Mouse (Mus musculus) frontal cortex, postnatal 25 days (tissue): ENCODE results near the gene Tnfaip2.

Experiments used
- DNase-seq, 2 experiments: peaks; one replicate each; pipeline ENCODE4 v3.0.0; 2022; ENCODE audit warnings: low spot score in 2 of 2

Gene Tnfaip2

DNA sequence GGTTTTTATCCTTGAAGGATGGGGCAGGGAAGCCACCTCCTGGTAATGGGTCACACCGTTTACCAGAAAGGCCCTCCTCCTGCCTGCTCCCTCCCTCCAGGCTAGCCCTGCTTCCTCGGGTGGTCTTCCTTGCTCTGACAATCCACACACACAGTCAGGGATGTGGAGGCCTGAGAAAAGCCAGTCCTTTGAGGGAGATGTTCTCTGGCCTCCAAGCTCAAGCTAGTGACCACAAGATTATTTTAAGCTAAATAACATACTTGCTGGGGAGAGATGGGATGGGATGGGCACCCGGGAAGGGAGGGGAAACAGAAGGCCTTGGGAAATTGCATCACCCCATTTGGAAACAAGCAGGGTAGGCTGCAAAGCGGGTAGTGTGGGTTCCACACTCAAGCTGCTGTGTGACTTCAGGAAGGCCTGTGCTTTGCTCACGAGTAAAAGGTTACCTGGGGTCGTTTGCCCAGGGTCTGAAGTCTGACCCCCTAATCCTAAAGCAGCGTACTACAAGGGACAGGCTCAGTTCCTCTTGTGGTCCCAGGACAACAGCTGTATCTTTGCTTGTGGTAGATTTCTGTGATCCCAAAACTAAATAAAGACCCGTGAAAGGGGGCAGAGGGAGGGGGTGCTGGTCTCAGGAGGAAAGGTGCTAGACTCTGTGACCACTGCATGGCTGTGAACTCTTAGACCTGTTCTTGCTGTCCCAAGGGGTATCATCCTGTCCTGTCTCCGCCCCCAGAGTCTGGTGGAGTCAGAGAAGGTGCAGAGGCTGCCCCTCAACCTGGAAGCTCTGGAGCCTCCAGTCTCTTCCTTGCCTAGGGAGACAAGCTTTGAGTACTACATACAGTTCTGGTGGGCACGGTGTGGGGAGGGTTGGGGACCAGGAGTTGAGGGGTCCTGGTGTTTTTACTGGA lies 1.9 kb downstream of the Tnfaip2 start:
- no peak for DNase-seq

DNA sequence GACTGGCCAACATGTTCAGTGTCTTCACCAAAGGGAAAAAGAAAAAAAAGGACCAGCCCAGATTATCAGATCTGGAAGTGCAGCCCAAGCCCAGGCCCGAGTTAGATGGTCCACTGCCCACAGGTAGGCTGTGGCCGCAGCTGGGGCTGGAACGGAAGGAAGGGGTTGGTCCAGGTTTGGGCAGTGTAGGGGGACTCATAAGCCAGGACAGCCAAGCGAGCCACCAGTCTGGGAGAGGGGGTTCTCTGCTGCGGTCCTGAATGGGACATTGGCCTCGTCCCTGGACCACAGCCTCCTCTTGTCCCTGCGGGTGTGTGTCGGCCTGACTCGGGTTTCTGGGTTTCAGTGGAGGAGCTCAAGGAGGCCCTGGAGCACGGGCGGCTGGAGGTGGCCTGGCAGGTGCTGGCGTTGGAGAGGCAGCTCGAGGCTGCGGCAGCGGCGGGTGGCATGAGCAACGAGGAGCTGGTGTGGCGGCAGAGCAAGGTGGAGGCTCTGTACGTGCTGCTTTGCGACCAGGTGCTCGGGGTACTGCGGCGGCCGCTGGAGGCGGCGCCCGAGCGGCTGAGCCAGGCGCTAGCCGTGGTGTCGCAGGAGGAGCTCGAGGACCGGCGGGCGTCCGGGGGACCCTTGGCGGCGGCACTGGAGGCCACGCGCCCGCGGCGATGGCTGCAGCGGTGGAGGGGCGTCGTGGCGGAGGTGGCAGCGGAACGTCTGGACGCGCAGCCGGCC lies 3.1 kb downstream of the Tnfaip2 start:
- DNase-seq, result no peak

DNA sequence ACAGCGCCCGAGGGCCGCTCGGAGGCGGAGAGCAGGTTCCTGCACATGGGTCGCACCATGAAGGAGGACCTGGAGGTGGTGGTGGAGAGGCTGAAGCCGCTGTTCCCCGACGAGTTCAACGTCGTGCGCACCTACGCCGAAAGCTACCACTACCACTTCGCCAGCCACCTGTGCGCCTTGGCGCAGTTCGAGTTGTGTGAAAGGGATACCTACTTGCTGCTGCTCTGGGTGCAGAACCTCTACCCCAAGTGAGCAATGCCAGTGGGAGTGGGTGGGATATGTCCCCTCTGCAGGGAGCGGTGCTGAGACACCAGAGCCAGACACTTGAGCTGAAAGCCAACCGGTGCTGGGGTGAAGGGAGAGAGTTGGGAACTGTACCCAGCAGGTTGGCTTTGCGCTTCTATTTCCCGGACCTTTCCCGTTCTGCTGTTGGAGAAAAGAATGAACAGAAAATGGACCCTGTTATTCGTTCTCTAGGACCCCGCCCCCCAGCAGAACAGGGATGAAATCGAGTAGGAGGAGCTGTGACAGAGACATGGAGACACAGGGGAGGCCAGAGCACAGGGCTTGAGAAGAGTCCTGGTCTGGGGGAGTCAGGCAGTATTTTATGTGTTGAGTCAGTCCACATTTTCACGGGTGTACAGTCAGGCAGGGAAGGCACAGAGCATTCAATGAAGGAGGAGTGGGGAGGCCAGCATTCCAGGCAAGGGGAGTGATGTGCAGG lies 3.8 kb downstream of the Tnfaip2 start:
- DNase-seq, result no peak

DNA sequence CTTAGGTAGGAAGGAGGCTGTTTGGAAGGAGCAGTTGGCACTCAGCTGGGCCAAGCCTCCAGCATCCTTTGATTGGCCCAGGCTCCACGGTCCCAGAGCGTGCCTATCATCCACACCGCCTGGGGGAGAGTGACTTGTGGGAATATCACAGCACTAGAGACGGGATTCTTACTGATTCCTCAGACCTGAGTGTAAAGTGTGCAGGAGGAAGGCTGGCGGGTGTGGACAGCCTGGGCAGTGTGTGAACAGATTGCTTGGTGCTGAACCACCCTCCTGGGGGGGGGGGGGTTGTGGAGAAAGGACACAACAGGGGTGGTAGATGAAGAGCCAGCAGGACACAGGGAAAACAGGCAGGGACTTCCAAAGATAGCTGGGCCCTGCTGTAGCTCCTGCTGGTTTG lies 4.5 kb downstream of the Tnfaip2 start:
- DNase-seq, result no peak

DNA sequence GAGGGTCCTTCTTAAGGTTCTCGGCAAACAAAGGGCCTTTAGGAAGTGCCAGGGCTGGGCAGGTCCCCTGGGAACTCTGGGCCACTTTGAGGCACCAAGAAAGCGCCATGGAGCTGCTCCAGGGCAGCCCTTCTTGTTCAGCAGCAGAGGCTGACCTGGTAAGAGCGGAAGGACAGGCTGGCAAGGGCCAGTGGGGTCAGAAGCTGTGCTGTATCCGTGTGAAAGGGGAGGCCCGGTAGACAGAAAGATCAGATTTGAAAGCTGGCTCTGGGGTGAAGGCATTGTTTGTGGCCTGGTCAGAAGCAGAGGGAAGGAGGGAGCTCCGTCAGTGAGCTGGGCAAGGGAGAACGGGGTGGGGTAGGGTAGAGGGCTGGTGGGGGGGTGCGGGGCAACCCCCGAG lies 5.1 kb downstream of the Tnfaip2 start:
- DNase-seq, result no peak

DNA sequence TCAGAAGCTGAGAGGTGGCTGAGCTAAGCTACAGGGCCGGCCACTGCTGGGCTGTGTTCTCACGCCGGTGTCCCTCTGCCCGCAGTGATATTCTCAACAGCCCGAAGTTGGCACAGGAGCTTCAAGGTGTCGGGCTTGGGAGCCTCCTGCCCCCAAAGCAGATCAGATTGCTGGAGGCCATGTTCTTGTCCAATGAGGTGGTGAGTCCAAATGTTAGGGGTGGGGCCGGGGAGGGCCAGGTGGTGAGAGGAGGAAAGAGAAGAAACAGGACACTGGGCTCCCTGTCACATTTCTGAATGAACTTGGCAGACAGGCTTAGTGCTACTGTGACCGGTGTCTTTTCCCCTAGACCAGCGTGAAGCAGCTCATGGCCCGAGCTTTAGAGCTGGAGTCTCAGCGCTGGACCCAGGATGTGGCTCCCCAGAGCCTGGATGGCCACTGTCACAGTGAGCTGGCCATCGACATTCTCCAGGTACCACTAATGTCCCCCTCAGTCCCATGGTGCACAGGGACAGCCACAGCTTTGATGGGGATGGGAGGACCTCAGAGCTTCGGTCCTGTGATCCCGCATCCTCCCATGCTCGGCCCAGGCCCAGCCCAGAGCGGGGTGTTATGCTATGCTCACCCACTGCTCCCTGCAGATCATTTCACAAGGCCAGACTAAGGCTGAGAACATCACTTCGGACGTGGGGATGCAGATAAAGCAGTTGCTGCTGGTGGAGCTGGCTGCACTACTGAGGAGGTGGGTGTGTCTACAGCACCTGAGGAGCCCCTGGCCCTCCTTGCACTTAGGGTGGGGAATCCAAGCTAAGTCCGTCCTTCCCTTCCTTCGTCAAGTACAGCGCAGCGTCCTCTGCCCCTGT lies 5.9 kb downstream of the Tnfaip2 start:
- no peak for DNase-seq

DNA sequence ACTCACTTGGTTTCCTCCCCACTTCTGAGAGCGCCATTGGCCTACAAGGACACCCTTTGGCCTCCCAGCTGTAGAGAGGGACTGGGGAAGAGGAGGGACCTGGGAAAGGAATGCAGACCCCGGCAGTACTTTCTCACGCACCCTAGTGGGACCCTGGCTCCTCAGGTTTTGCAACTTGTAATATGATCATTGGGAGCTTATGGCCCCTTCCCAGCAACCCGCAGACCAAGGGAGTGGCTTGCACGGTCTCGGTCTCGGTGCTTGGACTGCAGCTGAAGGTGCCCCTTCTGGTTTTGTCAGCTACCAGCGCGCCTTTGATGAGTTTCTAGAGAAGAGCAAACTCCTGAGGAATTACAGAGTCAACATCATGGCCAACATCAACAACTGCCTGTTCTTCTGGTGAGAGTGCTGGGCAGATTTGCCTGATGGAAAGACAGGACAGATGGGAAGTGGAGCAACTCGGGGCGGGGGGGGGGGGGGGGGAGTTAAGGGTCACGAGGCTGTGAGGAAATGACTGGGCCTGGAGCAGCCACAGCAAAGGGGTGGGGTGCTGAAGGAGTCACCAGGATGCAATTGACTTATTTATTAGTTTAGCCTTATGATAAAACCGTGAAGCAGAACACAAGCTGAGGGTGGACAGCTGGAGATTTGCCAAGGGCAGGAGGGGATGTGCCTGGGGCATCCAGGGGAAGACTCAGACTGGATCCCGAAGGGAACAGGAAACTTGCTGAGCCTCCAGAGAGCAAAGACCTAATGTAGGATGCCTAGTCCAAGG lies 6.8 kb downstream of the Tnfaip2 start:
- DNase-seq, result no peak

DNA sequence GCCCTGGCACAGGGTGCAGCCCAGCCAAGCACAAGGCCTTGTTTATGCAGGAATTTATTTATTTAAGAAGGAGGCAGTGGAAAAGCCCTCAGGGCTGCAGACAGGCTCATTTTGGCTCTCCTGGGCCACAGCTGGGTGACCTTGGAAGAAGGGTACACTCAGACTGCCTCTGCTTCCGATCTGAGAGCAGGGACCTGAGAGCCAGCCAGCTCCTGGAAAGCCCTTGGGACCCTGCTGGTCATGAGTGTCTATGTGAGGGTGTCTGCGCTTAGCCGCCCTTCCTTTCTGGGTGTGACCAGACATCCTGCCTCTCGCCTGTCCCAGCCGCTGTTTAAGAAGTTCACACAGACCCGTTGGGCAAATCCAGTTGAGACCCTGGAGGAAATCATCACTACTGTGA lies 8.1 kb downstream of the Tnfaip2 start:
- DNase-seq, result no peak

DNA sequence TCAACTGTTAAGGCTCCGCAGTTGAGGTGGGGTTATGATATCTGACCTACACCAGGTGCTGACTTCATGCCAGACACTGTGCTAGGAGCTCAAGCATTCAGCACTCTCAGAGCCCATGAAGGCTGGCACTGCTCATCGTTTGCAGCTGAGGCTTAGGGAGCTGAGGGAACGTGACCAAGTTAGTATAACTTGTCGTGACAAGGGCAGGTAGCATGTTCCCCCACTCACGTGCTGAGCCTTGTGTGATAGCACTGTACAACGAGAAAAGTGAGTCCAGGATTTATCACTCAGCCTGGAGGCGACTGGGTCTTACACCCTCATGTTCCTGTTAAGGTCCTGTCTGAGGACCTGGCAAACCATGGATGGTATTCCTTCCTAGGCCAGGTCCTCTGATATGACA lies 9.3 kb downstream of the Tnfaip2 start:
- DNase-seq, result no peak

DNA sequence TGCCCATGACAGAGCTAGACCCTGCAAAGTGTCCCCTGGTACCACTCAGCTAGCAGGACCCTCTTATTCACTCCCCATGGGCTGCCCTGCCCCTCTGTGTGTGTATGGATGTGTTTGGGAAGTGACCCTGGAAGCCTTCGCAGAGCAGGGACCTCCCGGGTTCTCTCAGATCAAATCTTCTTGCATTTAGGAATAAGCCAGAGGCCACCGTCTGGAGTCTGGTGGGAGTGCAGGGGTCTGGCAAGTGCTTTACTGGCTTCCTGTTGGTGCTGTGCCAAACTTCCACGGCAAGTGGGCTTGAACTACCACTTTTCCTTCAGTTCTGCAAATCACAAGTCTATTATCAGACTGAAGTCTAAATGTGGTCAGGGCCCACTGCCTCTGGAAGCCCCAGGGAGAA lies 11.8 kb downstream of the Tnfaip2 start:
- DNase-seq, result no peak

DNA sequence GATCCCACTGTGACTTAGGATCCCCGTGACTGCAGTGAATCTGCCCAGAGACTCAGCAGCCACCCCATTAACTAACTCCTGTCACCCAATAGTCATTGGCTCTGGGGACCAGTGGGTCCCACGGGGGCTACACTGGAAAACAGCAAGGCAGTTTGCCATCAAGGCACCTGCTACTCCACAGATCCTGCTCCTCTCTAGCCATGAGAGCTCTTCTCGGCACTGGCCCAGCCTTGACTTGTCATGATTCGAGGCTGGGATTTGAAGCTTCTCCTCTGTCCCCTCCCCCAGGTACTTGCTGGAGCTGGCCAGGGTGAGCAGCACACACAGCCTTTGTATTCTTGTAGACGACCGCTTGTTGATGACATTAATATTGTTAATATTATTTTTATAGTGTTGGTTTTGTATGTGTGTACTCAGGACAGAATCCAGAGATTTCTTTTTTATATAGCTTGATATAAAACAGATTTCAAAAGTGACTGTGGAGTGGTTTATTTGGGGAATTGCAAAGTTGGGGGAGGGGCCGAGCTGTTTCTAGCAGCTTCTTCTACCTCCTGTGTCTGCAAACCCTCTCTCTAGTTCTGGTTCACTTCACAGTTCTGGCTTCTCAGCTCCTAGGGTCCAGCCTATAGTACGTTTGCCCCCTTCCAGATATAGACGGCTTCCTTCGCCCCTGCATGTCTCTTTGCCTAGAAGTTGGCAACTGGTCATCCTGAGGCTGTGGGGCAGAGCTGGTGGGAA lies 12.4 kb downstream of the Tnfaip2 start:
- no peak for DNase-seq

DNA sequence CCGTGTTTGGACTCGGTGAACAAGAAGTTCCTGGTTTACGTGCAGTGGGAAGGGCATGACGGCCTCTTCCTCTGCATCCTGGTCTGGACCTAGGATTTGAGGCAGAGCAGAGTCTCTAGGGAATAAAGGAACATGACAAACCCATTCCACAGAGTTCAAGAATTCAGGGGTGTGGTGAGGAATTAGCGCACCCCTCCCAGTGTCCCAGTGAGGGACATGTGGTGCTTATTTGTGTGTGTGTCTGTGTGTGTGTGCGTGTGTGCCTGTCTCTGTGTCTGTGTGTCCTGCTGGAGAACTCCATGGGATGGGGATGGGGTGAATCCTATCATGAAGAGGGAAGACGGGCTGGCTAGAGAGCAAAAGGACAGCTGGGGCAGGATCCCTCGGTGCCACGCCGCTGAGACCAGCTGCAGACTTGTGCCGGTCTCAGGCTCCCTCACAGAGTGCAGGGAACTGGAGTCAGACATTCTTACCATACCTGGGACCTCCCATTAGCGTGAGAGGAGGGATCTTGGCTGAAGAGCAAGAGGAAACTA lies 13.1 kb downstream of the Tnfaip2 start:
- DNase-seq, result no peak

DNA sequence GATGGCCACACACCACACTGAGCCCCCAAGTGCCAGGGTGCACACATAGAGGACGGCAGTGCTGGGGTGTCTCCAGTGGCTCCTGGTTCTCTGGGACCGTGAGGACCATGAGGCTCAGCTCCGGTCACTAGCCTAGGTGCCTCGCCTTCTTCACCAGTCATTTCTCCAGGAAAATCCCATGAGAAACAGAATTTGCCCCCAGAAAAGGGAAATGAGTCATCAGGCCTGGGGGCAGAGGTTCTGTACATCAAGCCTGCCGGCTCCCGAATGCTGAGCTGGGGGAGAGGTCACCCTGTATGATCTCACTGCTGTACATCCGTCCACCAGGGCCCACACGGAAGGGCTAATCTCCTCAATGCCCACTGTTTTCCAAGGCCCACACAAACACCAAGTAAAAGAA lies 13.6 kb downstream of the Tnfaip2 start:
- DNase-seq, result no peak

DNA sequence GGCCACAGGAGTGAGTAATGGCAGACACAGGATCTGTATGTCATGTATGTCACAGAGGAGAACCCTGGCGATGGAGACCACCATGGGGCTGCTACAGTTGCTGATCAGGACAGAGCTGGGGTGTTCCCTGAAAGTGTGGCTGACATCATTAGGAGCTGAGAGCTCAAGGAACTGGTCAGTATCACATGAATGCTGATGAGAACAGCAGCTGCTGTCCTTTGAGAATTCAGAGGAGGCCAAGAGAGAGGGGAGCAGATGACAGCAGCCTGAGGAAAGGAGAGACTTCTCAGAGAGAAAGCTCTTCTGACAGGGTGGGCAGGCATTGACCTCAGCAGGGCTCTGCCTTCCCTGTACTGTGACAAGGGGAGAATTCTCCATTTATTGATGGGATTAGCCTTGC lies 15.5 kb downstream of the Tnfaip2 start:
- no peak for DNase-seq

DNA sequence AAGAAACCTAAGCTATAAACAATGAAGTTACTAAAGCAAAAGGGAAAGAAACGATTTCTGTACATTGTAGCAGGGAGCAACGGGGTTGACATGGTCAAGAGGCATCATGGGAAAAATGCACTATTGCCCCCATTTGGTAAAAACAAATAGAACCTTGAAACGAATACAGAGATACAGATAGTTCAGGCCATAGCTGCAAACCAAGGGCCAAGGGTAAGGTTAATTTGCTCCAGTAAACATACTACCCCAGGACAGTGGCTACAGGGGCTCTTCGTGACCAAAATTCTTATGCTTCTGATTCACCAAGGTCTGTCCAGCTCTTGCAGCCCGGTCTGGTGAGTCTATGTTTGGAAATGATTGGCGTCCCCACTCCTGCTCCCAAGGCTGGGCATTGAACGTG lies 21.3 kb downstream of the Tnfaip2 start:
- DNase-seq, result no peak

DNA sequence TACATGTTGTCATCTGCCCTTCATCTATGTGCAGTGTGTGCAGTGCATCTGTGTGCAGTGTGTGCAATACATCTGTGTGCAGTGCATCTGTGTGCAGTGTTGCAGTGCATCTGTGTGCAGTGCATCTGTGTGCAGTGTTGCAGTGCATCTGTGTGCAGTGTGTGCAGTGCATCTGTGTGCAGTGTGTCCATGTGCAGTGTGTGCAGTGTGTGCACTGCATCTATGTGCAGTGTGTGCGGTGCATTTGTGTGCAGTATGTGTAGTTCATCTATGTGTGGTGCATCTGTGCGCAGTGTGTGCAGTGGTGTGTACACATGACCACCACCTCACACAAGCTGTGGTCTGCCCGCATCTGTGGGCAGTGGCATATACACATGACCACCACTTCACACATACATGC lies 24.1 kb downstream of the Tnfaip2 start:
- no peak for DNase-seq

DNA sequence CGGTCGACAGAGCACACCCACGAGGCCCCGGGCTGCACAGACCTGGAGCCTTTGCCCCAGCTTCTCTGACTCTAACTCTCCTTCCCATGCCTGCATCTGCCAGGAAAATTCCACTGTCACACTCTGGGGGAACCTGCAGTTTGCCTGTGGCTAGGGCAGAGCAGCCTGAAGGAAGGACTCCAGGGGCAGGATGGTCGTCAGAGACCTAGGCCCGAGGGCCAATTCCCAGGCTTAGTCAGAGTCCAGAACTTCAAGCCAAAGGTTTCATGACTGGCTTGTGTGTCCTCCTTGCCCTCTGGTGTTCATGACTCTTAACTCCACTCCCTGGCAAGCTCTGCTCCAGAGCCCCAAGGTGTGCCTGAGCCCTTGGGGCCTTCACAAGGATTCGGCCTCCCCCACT lies 25.9 kb downstream of the Tnfaip2 start:
- DNase-seq, result no peak

DNA sequence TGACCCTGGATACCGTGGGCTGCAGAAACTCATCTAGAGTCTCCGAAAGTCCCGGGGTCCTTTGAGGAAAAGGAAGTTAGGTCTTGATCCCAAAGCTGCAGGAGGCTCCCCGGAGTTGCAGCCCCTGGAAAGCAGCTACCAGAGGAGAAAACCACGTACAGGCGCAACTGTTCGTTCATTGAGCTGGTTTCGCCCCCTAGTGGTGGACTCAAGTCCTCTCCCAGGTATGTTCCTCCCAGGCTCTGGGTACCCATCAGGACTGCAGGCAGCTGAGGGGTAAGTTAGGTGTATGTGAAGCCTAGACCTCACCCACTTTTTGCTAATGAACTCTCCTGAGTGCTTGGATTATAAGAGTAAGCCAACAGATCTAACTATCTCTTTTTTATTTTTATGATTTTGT lies 27.2 kb downstream of the Tnfaip2 start:
- DNase-seq, result peak; percentile 30 to 62

DNA sequence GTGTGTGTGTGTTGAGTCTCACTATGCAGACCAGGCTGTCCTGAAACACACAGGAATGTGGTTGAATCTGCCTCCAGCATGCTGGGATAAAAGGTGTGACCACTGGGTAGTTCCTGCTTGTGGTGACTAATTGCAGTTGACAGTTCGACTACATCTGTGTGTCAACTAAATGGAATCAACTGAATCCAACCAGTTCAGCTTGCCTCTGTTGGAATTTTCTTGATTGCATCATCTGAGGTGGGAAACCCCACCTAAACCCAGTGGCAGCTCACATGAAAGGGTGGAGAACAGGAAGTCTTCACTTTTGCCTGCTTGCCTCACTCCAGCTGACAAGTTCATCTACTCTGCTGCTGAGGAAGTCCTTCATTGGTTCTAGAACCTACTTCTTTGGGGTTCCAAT lies 28.9 kb downstream of the Tnfaip2 start:
- DNase-seq, result no peak

DNA sequence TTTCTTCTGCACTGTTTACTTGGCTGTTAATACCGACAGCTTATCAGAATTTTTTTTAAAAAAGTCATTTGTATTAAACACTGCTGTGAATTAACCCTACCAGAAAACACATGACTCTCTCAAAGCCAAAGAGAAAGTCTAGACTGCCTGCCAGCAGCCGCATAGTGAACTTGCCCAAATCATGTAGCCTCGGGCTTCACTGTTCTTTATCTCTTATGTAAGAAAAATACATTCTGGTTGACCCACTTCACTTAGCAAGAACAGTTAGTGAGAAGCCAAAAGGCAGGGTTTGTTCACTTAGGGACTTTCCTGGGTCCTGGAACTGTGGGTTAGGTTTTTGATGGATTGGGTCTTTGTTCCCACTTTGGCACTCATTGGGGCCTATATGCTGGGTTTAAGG lies 29.5 kb downstream of the Tnfaip2 start:
- no peak for DNase-seq
